Mouse (Mus musculus): ENCODE results near the gene Prph. TPM values are rescaled to one million over a fixed set of nuclear protein-coding genes. Genes with fewer than 3 reads are reported as not detected.

Prph gene
- polyA plus RNA-seq, 1 experiment, result not detected

DNA sequence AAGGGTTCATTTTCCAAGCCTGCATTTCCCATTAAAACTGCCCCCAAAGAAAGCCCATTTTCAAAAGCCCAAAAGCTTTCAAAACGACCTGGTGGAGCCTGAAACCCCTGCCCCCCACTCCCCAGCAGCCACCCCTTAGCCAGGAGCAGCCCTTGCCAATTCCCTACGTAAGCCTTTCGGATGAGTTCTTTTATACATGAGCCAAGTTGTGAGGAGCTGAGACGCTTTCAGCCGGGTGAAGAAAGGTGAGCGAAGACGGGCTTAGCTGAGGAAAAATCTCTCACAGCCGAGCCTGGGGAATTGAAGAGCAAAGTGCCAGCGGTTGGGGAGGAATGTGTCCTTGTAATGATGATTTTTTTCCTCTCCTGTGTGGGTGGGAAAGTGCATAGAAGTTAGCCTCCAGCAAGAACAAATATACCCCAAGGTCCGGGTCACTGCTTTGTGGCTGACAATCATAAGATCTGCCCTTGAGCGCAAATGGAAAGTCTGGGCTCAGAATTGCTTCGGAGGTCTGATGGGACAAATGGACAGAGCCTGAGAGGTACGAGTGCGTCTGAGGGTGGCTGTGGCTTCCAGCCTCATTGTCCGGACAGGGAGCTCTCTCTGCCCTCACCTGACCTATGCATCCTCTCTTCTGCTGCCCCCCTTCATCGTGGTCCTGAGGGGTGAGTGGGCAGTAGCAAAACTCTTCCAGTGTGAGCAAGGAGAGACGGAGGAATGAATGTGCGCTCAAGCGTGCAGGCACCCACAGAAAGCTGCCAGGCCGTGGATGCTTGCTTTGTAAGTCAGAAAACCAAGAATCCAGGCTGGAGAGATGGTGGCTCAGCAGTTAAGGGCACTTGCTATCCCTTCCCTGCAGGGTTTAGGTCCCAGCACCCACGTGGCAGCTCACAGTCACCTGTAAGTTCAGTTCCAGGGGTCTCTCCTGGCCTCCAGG is 13.8 kb upstream of the Prph start:
- TF ChIP-seq GATA1 (IDR thresholded peaks at IDR 0.05; ENCODE audit: low read length), result no peak

- TF ChIP-seq GATA1 (IDR thresholded peaks at IDR 0.05; ENCODE audit: low read length), result no peak
These were observed 12.6 kb upstream of the Prph start for GRCm38 (mm10) chr15:99042334-99042733.

GRCm38 (mm10) chr15:99044854-99045253 is 10.1 kb upstream of the Prph start:
- TF ChIP-seq GATA1 (IDR thresholded peaks at IDR 0.05; ENCODE audit: low read length), result no peak

- no peak for TF ChIP-seq GATA1 (IDR thresholded peaks at IDR 0.05; ENCODE audit: low read length)
These were observed 5.3 kb upstream of the Prph start for GRCm38 (mm10) chr15:99049473-99050253.

GRCm38 (mm10) chr15:99053373-99053772 is 1.6 kb upstream of the Prph start:
- TF ChIP-seq GATA1 (IDR thresholded peaks at IDR 0.05; ENCODE audit: low read length), result no peak

GRCm38 (mm10) chr15:99055511-99055961 is 562 bp downstream of the Prph start:
- TF ChIP-seq GATA1 (IDR thresholded peaks at IDR 0.05; ENCODE audit: low read length), result no peak

GRCm38 (mm10) chr15:99056332-99056731 is 1.4 kb downstream of the Prph start:
- no peak for TF ChIP-seq GATA1 (IDR thresholded peaks at IDR 0.05; ENCODE audit: low read length)

DNA sequence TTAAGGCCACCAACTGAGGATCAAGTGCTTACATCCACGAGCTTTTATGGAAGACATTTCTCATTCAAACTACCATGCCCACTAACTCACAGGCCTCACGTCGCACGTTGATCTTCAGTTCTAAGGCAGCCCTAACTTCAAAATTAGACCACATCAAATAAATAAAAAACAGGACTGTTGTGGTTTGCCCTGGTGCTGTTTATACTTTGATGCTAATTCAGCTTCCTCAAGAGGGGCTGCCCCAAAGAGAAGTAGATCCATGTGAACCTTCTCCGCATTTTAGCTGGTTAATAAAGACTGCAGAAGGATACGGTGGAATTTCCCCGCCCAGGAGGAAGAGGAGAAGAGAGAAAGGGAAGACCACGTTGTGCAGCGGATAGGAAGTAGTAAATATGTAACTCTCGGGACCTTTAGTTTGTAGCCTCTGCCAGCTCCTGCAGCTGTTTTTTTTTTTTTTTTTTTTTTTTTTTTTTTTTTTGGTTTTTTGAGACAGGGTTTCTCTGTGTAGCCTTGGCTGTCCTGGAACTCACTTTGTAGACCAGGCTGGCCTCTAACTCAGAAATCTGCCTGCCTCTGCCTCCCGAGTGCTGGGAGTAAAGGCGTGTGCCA is 10.7 kb downstream of the Prph start:
- no peak for TF ChIP-seq GATA1 (IDR thresholded peaks at IDR 0.05; ENCODE audit: low read length)

DNA sequence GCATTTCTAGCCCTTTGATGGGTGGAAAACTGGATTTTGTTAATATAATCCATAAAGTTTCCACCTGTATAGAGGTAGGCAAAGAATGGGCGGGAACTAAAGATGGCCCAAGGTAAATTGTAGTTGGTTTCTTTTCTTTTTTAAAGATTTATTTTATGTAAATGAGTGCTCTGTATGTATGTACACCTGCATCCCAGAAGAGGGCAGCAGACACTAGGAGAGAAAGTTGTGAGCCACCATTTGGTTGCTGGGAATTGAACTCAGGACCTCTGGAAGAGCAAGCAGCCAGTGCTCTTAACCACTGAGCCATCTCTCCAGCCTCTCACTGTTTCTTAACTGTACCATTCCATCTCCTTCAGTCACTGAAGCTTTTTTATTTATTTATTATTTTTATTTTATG is 17.0 kb downstream of the Prph start:
- no peak for TF ChIP-seq GATA1 (IDR thresholded peaks at IDR 0.05; ENCODE audit: low read length)

- TF ChIP-seq GATA1 (IDR thresholded peaks at IDR 0.05; ENCODE audit: low read length), result no peak
These were observed 19.1 kb downstream of the Prph start, which contains the start of gene Troap for GRCm38 (mm10) chr15:99074019-99074599. Gene Troap, plus strand, starts transcription at chr15:99074575.

GRCm38 (mm10) chr15:99074600-99075333 is 19.8 kb downstream of the Prph start:
- TF ChIP-seq GATA1 (IDR thresholded peaks at IDR 0.05; ENCODE audit: low read length), result no peak

DNA sequence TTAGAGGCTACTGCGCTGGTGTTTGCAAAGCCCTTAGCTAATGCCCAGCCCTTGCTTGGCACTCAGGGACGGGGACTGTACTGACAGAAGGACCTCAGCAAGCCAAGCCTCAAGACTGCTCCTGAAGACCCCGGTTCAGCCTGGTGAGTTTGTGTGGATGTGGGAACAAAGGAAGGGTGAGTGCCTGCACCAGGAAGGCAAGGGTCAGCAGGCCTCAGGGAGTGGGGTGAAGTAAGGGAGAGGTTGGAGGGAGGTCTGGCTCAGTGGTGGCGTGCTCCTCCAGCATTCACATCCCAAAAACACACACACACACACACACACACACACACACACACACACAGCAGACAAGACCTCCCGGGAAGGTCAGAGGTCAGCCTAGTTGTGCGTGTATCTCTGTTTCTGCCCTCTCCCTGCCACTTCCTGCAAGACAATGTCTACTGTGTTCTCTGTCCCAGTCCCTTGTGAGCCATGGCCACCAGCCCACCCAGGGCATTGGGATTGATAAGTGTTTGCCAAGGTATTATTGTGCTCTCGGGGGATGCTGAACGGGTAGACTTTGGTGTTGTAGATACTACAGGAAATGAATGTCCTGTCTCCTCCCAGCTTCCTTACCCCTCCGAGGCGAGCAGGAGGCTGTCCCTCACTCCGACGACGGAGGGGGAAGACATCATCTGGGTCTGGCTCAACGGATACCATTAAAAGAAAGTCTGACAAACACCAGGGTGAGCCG is 23.4 kb downstream of the Prph start:
- TF ChIP-seq GATA1 (IDR thresholded peaks at IDR 0.05; ENCODE audit: low read length), result no peak

GRCm38 (mm10) chr15:99079804-99080203 is 24.8 kb downstream of the Prph start:
- TF ChIP-seq GATA1 (IDR thresholded peaks at IDR 0.05; ENCODE audit: low read length), result no peak

- no peak for TF ChIP-seq GATA1 (IDR thresholded peaks at IDR 0.05; ENCODE audit: low read length)
These were observed 27.3 kb downstream of the Prph start for GRCm38 (mm10) chr15:99082322-99082721.
